Mouse (Mus musculus): ENCODE measurements around the gene Clec12a. TPM values are rescaled to one million over a fixed set of nuclear protein-coding genes. Genes with fewer than 3 reads are reported as not detected.
"Not testable (repeated sequence)": the region's sequence is repeated elsewhere in the genome, so short reads cannot be mapped to it uniquely, and the experiment has no call there.

Clec12a gene
- total RNA-seq (2015; ENCODE audit: low replicate concordance) = 97.3 and 115 TPM in 2 replicates
- total RNA-seq (2017; ENCODE audit: low replicate concordance) = 48.9 and 86.8 TPM in 2 replicates

- not testable (repeated sequence) for ATAC-seq (replicated peaks; ENCODE audit: low FRiP score, poor library complexity, severe bottlenecking)
Measured at GRCm38 (mm10) chr6:129342391-129342790, at the start of gene Clec12a. TSS of gene Clec12a (plus strand) at chr6:129342691.

- ATAC-seq (replicated peaks; ENCODE audit: low FRiP score, poor library complexity, severe bottlenecking) = no peak
Measured at GRCm38 (mm10) chr6:129304180-129304579, 38.3 kb upstream of the Clec12a start.

GRCm38 (mm10) chr6:129312499-129312898 is 30.0 kb upstream of the Clec12a start:
- no peak for ATAC-seq (replicated peaks; ENCODE audit: low FRiP score, poor library complexity, severe bottlenecking)

- ATAC-seq (replicated peaks; ENCODE audit: low FRiP score, poor library complexity, severe bottlenecking) = no peak
Measured at GRCm38 (mm10) chr6:129314655-129315168, 27.8 kb upstream of the Clec12a start.

DNA sequence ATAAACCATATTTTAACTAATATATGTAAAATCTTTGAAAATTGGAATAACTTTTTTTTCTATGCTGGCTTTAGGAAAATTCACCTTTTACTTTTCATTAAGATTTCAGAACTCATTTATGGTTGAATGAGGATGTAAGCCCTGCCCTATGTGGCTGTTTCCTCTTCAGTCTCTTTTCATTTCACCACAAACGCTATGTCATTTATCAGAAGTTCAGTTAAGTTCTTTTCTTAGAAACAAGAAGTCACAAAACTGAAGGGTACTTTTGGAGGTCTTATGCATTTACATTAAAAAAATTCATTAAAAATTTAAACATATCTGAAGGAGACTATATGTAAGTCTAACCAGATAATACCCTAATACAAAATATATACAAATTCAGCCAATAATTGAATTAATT is 26.8 kb upstream of the Clec12a start:
- ATAC-seq (replicated peaks; ENCODE audit: low FRiP score, poor library complexity, severe bottlenecking) = no peak

GRCm38 (mm10) chr6:129316463-129316862 is 26.0 kb upstream of the Clec12a start:
- ATAC-seq (replicated peaks; ENCODE audit: low FRiP score, poor library complexity, severe bottlenecking) = no peak

DNA sequence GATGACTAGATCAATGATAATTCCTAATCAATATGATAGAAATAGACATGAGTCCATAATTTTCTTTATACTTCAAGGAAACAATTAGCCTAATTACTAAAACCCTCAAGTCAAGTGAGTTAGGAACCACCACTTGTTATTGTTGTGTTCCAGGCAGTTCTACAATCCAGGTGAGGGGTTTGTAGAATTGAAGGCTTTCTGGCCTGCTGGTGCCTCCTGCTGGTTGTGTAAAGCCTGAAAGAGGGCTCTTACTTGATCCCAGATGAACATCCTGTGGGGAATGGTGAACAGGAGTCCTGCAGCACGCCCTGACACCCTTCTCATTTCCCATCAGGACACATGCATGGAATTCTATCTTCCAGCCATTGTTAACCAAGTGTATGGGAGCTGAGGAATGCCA is 24.1 kb upstream of the Clec12a start:
- no peak for ATAC-seq (replicated peaks; ENCODE audit: low FRiP score, poor library complexity, severe bottlenecking)

DNA sequence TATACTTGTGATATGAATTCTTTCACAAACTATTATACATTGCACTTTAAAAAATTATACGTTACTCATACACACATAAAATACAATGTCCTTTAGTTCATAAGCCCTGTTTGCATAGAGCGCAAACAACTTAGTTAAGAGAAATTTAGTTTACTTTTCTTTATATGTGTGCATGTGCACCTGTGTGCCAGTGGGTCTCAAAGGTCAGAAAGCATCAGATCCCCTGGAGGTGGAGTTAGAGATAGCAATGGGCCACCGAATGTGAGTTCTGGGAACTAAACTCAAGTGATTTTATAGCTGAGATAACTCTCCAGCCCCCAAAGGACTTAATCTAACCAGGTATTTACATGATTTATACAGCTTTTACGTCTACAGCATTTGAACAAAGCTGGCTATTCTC is 23.2 kb upstream of the Clec12a start:
- no peak for ATAC-seq (replicated peaks; ENCODE audit: low FRiP score, poor library complexity, severe bottlenecking)

DNA sequence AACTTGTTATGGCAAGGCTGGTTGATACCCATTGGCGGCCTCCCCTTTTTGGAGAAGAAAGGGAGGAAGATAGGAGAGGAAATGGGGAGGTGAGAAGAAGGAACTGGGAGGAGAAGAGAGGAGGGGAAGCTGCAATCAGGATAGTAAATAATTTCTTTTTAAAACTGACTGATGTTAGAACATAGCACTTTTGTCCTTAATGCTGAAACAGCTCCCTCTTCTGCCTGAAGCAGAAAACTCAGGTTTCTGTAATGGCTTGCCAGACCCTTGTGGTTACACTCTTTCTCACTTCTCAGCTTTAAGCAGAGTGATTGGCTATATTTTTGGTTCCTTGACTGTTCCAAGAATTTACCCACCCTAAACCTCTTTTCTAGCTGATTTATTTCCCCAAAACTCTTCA is 16.5 kb upstream of the Clec12a start:
- no peak for ATAC-seq (replicated peaks; ENCODE audit: low FRiP score, poor library complexity, severe bottlenecking)

- ATAC-seq (replicated peaks; ENCODE audit: low FRiP score, poor library complexity, severe bottlenecking) = no peak
Measured at GRCm38 (mm10) chr6:129326568-129327150, 15.8 kb upstream of the Clec12a start.

DNA sequence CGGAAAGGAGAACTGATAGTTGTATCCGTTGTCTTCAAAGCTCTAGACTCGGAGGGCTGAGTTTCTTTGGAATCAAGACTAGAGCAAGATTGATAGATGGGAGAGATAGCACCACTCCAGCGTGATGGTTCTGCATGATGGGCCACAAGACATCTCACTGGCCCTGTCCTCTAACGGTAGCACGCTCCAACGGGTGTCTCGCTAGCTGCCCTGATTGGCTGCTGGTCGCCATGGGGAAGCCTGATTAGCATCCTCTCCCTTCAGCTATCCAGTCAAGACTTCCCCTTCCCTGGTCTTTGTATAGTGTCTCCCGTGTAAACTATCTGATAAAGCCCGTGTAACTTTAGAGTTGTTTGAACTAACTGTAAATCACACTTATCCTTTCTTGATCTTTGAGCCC is 10.9 kb upstream of the Clec12a start, which contains the start of gene 4922502D21Rik:
4922502D21Rik (minus strand) TSS at position 187 of the 400 bp plus-strand sequence.
- no peak for ATAC-seq (replicated peaks; ENCODE audit: low FRiP score, poor library complexity, severe bottlenecking)

- ATAC-seq (replicated peaks; ENCODE audit: low FRiP score, poor library complexity, severe bottlenecking) = no peak
Measured at GRCm38 (mm10) chr6:129333674-129334078, 8.8 kb upstream of the Clec12a start.

GRCm38 (mm10) chr6:129337751-129338150 is 4.7 kb upstream of the Clec12a start:
- ATAC-seq (replicated peaks; ENCODE audit: low FRiP score, poor library complexity, severe bottlenecking) = no peak

DNA sequence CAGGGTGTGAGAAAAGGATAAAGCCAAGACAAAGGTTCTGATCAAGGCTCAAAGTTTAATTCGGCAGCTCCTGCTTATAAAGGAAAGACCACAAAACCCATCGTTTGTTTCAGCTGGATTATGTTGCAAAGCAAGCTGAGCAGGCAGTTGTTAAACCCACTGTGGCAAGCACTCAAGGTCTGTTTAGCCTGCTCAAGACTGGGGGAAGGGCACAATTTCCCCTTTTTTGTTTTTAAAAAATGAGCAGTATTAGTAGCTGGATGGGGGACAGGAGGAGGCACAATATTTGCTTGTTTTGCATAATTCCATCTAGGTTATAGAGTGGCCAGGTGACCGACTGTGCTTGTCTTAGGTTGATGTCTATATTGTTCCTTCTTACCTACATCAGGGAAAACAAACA is 1.9 kb downstream of the Clec12a start:
- ATAC-seq (replicated peaks; ENCODE audit: low FRiP score, poor library complexity, severe bottlenecking) = no peak

DNA sequence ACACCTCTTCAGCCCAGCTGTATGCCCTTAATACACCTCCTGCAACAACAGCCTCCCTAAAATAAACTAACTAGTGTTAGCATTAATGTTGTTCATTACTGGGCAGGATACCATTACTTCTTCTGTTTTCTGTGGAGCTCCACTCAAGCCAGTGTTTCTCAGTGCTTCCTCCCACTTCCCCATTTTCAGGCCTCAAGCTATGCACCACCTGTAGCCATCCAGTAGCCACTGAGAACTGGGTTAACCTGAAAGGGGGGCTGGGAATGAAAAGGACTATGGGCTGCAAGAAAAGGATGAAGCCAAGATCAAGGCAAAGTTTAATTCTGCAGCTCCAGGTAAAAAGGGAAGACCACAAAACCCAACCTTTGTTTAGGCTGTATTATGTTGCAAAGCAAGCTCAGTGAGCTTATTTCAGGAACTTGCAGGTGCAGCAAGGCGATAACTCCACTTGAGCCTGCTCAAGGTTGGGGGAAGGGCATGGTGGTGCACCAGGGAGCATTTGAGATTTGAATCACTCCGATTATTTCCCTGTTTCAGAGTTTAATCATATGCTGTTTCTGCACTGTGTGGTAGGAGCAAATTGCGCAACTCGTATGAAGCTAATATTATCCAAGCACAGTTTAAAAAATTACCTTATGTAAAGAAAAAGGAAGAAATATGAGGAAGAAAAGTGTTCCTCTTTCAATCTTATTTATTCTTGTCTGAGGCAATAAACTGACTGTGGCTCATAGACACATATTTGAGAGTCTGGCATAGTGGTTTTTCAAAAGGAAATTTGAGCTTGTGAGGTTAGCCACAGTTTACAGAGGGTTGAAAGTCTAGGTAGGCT is 7.2 kb downstream of the Clec12a start:
- ATAC-seq (replicated peaks; ENCODE audit: low FRiP score, poor library complexity, severe bottlenecking) = no peak

DNA sequence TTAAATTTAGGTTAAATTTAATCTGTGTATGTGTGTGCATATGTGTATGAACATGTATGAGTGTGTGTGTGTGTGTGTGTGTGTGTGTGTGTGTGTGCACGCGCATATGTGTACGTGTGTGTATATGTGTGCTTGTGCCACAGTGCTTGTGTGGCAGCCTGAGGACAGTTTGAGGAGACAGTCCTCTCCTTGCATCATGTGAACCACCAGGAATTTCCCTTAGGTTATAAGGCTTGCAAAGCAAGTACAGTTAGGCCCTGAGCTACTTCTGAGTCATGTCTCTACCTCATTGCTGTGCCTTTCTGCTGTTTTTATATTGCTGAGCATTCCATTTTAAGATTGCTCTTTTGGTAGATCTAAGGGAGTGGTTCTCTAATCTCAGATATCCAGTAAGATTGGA is 8.6 kb downstream of the Clec12a start:
- no peak for ATAC-seq (replicated peaks; ENCODE audit: low FRiP score, poor library complexity, severe bottlenecking)

DNA sequence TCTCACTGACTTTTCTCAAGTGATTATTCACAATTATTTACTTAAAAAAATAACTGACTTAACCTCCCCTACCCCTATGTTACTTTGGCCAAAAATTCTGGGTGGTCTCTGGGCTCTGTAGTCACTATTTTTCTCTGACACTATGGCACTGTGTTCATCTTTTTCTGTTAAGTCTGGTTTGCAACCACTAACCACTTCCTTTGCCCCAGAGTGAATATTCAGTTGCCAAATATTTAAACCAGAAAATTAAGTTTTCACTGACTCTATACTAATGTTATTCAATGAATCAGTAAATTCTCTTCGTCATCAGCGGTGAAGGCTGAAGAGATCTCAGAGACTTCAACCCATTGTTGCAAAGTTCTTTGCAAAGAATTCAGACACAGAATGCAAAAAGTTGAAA is 13.3 kb downstream of the Clec12a start:
- no peak for ATAC-seq (replicated peaks; ENCODE audit: low FRiP score, poor library complexity, severe bottlenecking)

DNA sequence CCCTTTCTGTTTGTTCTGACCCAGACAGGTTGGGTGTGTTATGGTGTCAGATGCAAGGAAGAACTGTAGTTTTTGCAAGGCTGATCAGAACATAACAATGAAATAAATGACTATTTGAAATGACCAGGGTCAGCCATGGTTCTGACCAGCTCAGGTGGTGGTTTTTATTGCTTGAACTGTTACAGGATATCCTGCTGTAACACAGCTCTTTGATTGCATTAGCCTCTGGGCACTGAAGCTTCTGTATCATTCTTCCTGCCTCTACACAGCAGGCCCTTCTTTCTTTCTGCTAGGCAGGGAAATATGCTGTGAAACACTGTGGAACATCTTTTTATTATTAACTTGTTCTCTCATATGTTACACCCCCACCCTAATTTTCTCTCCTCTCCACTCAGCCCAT is 13.9 kb downstream of the Clec12a start:
- no peak for ATAC-seq (replicated peaks; ENCODE audit: low FRiP score, poor library complexity, severe bottlenecking)

- no peak for ATAC-seq (replicated peaks; ENCODE audit: low FRiP score, poor library complexity, severe bottlenecking)
Measured at GRCm38 (mm10) chr6:129359515-129359914, 17.0 kb downstream of the Clec12a start.

- no peak for ATAC-seq (replicated peaks; ENCODE audit: low FRiP score, poor library complexity, severe bottlenecking)
Measured at GRCm38 (mm10) chr6:129363942-129364341, 21.5 kb downstream of the Clec12a start.

- ATAC-seq (replicated peaks; ENCODE audit: low FRiP score, poor library complexity, severe bottlenecking) = peak; percentile 52
Measured at GRCm38 (mm10) chr6:129365959-129366359, 23.5 kb downstream of the Clec12a start.

Data from erythroid progenitor cell, adult 5-6 weeks (primary cell).